Mouse (Mus musculus) olfactory bulb, adult 2 months (tissue): Measurements from ENCODE around the gene Wfdc8.

Source experiments
- CTCF ChIP-seq: fragments of 200-500 bp; IDR thresholded peaks from 2 replicates; pipeline ENCODE4 v1.5.1; 2012; ENCODE audit warnings: low read depth, mild to moderate bottlenecking, low read length, moderate library complexity; ENCODE audit not compliant: insufficient read depth
- POLR2A ChIP-seq: fragments of 200-500 bp; IDR thresholded peaks from 2 replicates; pipeline ENCODE4 v1.6.1; 2012; ENCODE audit warnings: mild to moderate bottlenecking, low read depth, low read length, moderate library complexity; ENCODE audit not compliant: insufficient read depth

DNA sequence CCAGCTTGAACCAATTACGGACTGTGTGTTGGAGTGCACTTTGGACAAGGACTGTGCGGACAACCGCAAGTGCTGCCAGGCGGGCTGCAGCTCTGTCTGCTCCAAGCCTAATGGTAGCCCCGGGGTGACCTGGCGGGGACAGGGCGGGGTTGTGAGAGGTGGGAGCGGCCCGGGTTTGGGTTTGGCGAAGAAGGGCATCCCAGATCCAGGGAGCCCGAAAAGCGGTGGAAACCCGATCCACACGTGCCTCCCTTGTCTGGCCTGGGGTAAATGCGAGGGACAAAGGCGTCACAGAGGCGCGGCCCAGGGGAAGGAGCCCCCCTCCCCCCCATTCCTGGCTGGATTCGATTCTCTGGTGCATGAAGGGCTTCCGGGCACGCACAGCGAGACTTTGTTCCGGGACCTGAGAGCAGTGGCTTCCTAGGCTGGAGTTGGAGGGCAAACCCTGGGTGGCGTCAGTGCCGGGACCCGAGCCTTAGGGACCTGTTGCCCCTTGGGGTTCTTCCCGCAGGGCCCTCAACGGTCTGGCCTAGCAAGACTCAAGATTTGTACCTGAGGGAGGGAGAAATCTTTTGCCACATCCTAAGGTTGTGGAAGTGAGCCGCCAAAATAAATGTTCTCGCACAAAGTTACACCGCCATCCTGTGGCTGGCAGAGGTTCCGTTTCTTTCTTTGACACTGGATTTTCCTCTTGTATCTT is 49.9 kb downstream of the Wfdc8 start:
- TF ChIP-seq CTCF (peak; percentile 34; the same call in 1 of the 2 replicates), POLR2A (no peak)
